Mouse (Mus musculus): Measurements from ENCODE around the gene Mrps27.

The Mrps27 gene

GRCm38 (mm10) chr13:99440228-99440627, 95.6 kb downstream of the Mrps27 start:
- no peak for DNase-seq (ENCODE audit: low spot score)

DNA sequence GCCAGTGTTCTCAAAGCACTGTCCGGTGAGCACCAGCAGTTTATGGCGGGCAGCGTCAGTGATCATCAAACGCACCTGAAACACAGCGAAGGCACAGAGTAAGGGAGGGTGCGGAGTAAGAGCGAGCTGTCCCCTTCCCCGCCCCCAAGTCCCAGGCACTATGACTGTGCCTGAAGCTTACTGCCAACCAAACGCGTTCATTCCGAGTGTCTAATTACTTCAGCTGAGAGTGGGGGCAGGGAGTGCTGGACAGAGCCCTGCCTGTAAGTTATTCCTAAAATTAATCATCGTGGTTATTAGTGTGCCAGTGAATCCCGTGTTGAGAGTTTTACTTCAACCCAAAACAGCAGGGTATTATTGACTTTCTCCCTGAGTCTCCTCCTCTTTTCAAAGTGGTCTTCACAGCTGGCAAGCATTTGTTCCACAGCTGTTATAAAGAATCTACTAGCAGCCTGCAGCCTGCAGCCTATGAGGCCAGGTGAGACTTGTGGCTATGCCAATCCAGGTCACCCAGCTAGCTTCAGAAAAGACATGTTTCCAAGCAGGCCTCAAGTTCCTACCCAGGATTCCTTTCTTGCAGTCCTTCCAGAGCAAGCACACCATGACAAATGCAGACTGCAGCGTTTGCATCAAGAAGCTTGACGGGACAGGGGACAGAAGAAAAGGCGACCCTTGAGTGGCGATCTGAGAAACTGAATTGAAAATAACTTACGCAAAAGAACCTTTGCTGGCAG, 97.3 kb downstream of the Mrps27 start:
- DNase-seq (ENCODE audit: low spot score): no peak

DNA sequence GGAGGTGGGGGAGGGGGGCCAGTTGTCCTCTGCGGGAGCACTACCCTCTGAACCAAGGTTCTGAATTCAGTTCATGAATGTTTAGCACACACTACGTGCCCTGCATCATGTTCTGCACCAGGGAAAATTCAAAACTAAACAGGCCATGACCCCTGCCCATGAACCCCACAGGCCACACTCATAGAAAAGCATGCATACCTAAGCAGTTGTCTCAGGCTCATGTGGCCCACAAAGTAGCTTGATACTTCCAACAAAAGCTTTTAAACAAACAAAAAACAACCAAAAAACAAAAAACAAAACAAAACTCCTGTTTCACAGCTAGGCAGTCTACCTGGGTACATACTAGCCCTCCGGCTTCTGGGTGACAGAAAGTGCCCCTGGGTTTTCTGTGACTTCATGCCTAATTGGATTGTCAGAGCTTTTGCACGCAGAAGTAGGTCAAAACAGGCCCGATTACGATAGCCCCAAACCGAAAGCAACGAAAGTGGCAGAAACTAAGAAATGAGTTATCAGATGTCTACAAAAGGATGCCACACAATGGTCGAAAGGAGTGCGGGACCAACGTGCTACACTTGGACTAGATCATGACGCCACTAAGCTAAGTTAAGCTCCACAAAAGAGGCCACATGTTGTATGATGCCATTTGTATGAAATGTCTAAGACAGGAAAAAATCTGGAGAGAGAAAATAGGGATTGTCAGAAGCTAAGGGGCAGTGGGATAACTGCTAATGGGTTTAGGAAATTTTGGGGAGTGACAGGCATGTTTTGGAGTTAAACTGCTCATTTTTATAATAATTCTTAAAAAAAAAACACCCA, 98.1 kb downstream of the Mrps27 start:
- no peak for DNase-seq (ENCODE audit: low spot score)

- DNase-seq (ENCODE audit: low spot score): no peak
These were observed 99.0 kb downstream of the Mrps27 start for GRCm38 (mm10) chr13:99443484-99444175.

DNA sequence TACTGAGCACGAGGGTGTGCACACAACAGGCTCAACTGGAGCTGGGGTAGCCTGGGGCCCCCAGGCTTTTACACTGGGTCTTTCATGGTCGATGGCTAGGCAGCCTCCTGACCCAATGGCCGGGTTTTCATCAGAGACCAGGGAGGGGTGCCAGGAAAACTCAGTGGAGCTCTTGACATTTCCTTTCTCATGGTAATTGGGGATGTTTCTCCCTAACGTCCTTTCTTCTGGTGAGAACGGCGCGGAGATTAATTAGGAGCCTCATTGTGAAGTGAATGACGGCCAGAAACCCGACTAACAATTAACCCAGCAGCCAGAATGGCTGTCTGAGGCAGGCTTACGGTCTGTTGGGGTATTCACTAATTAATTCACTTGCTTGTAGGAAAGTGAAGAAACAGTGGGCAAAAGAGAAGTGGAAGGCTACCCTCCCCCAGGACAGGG, 99.9 kb downstream of the Mrps27 start:
- DNase-seq (ENCODE audit: low spot score): no peak

DNA sequence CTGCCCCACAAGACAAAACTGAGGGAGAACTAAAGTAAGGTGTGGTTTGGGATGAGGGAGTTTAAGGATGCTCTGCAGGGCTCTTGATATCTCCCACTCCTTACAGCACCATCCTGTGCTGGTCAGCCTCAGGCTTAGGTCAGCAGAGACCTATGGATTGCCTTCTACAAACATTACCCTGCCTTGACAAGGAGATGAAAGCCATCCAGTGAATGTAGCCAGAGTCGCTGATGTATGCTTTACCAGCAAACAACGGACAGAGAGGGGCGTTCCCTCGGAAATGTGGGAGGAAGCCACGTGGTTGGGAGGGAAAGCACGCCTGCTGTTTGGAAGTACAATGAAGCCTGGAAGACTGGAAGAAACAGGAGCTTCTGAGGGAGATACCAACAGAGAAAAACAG, 100.3 kb downstream of the Mrps27 start:
- no peak for DNase-seq (ENCODE audit: low spot score)

- DNase-seq (ENCODE audit: low spot score): no peak
These were observed 102.4 kb downstream of the Mrps27 start for GRCm38 (mm10) chr13:99447002-99447401.

GRCm38 (mm10) chr13:99447403-99448199, 103.0 kb downstream of the Mrps27 start:
- DNase-seq (ENCODE audit: low spot score): no peak

- no peak for DNase-seq (ENCODE audit: low spot score)
These were observed 103.7 kb downstream of the Mrps27 start for GRCm38 (mm10) chr13:99448278-99448677.

- no peak for DNase-seq (ENCODE audit: low spot score)
These were observed 105.0 kb downstream of the Mrps27 start for GRCm38 (mm10) chr13:99449547-99449946.

GRCm38 (mm10) chr13:99450766-99451165, 106.2 kb downstream of the Mrps27 start:
- no peak for DNase-seq (ENCODE audit: low spot score)

GRCm38 (mm10) chr13:99451276-99451675, 106.7 kb downstream of the Mrps27 start:
- DNase-seq (ENCODE audit: low spot score): no peak

- DNase-seq (ENCODE audit: low spot score): no peak
These were observed 107.9 kb downstream of the Mrps27 start for GRCm38 (mm10) chr13:99452444-99452843.

DNA sequence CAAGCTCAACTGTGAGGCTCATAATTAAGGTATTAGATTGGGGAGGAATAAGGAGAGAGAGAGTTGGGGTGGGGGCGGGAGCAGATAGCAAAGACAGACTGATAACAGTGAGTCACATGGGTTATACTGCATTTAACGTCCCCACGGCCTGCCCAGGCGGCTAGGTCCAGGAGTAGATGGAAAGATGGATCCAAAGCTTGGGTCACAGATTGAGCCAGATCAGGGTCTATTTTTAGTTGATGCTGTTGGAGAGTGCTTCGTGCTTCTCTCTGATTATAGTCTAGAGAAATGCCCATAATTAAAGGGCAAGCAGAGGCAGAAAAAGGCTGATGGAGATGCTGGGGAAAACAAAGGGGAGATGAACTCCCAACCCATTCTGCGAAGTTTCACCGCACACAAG, 110.4 kb downstream of the Mrps27 start:
- DNase-seq (ENCODE audit: low spot score): no peak

GRCm38 (mm10) chr13:99458658-99459386, 114.2 kb downstream of the Mrps27 start:
- DNase-seq (ENCODE audit: low spot score): no peak

DNA sequence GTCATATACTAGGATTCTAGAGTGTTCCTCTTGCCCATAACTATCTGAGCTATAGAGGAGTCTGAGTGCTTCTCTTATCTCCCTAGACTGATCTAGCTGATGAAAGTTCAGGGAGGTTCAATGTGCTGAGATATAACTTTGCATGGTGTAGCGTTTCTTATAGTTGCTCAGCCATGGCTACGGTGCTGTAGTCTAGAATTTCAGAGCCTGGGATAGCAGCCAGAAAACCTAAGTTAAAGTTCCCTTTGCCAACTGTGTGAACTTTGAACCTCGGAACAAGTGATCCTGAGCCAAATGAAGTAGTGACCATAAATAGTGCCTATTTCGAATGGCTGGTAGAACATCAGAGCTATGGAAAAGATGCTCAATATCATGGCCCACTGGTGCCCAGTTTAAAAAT, 115.0 kb downstream of the Mrps27 start:
- no peak for DNase-seq (ENCODE audit: low spot score)

DNA sequence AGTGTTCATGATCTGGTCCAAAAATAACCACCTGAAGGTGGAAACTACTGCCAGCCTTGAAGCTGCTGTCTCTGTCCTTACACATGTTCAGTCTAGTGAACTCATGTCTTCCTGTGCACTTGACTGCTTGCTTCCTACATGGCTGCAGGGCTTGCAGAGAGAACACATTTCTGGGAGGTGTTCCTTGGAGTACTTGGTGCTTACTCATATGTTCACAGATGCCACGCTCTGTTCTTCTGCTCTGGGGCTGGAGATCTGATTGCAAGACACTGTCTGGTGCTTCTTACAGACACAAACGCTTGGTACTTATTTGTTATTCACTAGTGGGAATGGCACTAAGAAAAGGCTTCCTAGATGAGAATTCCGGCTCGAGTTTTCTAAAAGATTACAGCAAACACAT, 117.3 kb downstream of the Mrps27 start:
- no peak for DNase-seq (ENCODE audit: low spot score)

DNA sequence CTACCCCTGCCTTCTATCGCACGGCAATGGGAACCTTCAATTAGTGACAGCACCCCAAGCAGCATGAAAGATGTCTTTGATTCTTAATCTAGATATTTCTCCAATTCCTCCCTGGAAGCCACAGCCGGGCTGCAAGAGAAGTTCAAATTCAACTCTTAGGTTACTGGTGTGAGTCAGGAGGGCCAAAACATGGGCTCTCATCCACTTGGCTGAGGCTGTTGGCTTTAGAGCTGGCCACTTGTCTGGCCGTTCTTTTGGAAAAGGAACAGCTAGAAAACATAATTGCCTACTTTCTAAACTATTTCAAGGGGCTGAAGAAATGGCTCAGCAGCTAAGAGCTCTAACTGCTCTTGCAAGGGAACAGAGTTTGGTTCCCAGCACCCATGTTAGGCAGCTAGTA, 120.0 kb downstream of the Mrps27 start:
- DNase-seq (ENCODE audit: low spot score): no peak

Data from spleen, adult 12 weeks (tissue).